Mouse (Mus musculus): Measurements from ENCODE around the gene Eif5a. TPM values are rescaled to one million over a fixed set of nuclear protein-coding genes. Genes with fewer than 3 reads are reported as not detected.

Eif5a gene
- polyA plus RNA-seq, 1 experiment from 2014 or later = 774 TPM

DNA sequence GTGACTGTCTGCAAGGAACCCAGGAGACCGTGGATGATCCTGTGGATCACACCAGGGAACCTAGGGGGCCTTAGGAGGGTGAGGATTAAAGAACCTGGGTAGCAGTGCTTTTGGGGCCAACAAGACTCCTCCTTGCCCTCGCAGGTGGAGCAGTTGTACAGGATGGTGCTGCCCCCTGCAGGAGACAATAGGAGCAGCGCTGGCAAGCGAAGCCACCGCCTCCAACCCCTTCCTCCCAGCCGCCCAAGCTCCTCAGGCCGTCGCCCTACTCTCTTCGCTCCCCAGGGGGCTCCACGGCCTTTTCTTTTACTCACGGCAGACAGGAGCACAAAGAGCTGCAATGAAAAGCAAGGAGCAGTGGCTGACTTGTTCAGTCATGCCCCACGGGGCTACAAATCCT is 44.9 kb downstream of the Eif5a start:
- no peak overlapping the region; the same call in 1 of the 2 replicates for H3K27ac ChIP-seq (ENCODE audit: low read depth, low read length)
- H3K27me3 ChIP-seq (replicated peaks; ENCODE audit: control insufficient read depth, insufficient read depth, low read length) = no peaks in the 10 kb centered on the region
- no peaks in the 10 kb centered on the region for H3K9me3 ChIP-seq (ENCODE audit: control insufficient read depth)
- TF ChIP-seq CTCF (IDR thresholded peaks at IDR 0.05; ENCODE audit: low read depth) = peak; percentile 95
- H3K36me3 ChIP-seq (ENCODE audit: control insufficient read depth, insufficient read depth) = no peaks in the 10 kb centered on the region
- 3% methylated on average over 12 of the region's 12 CpGs for WGBS
- ATAC-seq = peak; percentile 39
- peak overlapping the region; percentile 35 for H3K4me2 ChIP-seq (replicated peaks; ENCODE audit: low read depth)
- H3K4me3 ChIP-seq (ENCODE audit: low read depth, low read length) = no peak overlapping the region
- H3K9ac ChIP-seq (ENCODE audit: low read depth, low read length) = no peak overlapping the region; the same call in 1 of the 2 replicates
- H3K4me1 ChIP-seq (replicated peaks; ENCODE audit: control insufficient read depth, insufficient read depth, low read length) = peaks cover 5% of the 10 kb centered on the region; the same call in 1 of the 2 replicates

DNA sequence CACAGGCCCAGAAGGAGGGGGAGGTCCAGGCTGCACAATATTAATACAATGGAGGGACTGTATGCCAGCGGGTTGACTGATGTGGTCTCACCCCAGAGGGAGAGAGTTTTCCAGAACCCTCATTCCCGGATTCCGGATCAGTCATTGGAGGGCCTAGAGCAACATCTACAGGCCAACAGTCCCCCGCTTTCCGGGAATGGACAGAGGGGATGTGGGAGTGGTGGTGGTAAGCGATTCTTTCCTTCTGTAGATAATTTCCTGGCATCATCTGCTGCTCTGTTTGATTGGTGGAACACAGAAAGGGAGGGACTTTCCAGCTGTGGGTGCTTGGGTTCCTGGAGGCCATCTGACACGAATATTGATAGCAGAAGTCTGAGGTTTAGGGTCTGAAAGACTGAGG is 45.6 kb downstream of the Eif5a start:
- Histone ChIP-seq H3K27me3 (replicated peaks; ENCODE audit: control insufficient read depth, insufficient read depth, low read length) (no peaks in the 10 kb centered on the region), H3K4me1 (replicated peaks; ENCODE audit: control insufficient read depth, insufficient read depth, low read length) (peaks cover 5% of the 10 kb centered on the region; the same call in 1 of the 2 replicates), H3K36me3 (ENCODE audit: control insufficient read depth, insufficient read depth) (no peaks in the 10 kb centered on the region), H3K4me3 (ENCODE audit: low read depth, low read length) (no peak overlapping the region), H3K9ac (ENCODE audit: low read depth, low read length) (no peak overlapping the region), H3K27ac (ENCODE audit: low read depth, low read length) (peak overlapping the region; percentile 28; the same call in 1 of the 2 replicates), H3K4me2 (replicated peaks; ENCODE audit: low read depth) (peak overlapping the region; percentile 35; the same call in 1 of the 2 replicates), H3K9me3 (ENCODE audit: control insufficient read depth) (no peaks in the 10 kb centered on the region)
- ATAC-seq = no peak
- no peak for TF ChIP-seq CTCF (IDR thresholded peaks at IDR 0.05; ENCODE audit: low read depth)
- WGBS = 44% methylated on average over 7 of the region's 7 CpGs

GRCm38 (mm10) chr11:69872451-69872850 is 49.3 kb downstream of the Eif5a start:
- 82% methylated on average over 4 of the region's 4 CpGs for WGBS
- TF ChIP-seq CTCF (IDR thresholded peaks at IDR 0.05; ENCODE audit: low read depth) = no peak
- no peaks in the 10 kb centered on the region for H3K27me3 ChIP-seq (replicated peaks; ENCODE audit: control insufficient read depth, insufficient read depth, low read length)
- no peak overlapping the region for H3K27ac ChIP-seq (ENCODE audit: low read depth, low read length)
- H3K4me3 ChIP-seq (ENCODE audit: low read depth, low read length) = no peak overlapping the region
- H3K9me3 ChIP-seq (ENCODE audit: control insufficient read depth) = no peaks in the 10 kb centered on the region
- no peak for ATAC-seq
- no peaks in the 10 kb centered on the region for H3K36me3 ChIP-seq (ENCODE audit: control insufficient read depth, insufficient read depth)
- no peak overlapping the region for H3K9ac ChIP-seq (ENCODE audit: low read depth, low read length)
- H3K4me1 ChIP-seq (replicated peaks; ENCODE audit: control insufficient read depth, insufficient read depth, low read length) = no peaks in the 10 kb centered on the region
- H3K4me2 ChIP-seq (replicated peaks; ENCODE audit: low read depth) = no peak overlapping the region

GRCm38 (mm10) chr11:69871822-69872221 is 49.9 kb downstream of the Eif5a start:
- ATAC-seq = no peak
- Histone ChIP-seq H3K36me3 (ENCODE audit: control insufficient read depth, insufficient read depth) (no peaks in the 10 kb centered on the region), H3K27me3 (replicated peaks; ENCODE audit: control insufficient read depth, insufficient read depth, low read length) (no peaks in the 10 kb centered on the region), H3K9ac (ENCODE audit: low read depth, low read length) (no peak overlapping the region), H3K4me3 (ENCODE audit: low read depth, low read length) (no peak overlapping the region), H3K4me2 (replicated peaks; ENCODE audit: low read depth) (no peak overlapping the region), H3K4me1 (replicated peaks; ENCODE audit: control insufficient read depth, insufficient read depth, low read length) (no peaks in the 10 kb centered on the region), H3K9me3 (ENCODE audit: control insufficient read depth) (no peaks in the 10 kb centered on the region), H3K27ac (ENCODE audit: low read depth, low read length) (no peak overlapping the region)
- WGBS = 86% methylated on average over 7 of the region's 7 CpGs
- TF ChIP-seq CTCF (IDR thresholded peaks at IDR 0.05; ENCODE audit: low read depth) = no peak

DNA sequence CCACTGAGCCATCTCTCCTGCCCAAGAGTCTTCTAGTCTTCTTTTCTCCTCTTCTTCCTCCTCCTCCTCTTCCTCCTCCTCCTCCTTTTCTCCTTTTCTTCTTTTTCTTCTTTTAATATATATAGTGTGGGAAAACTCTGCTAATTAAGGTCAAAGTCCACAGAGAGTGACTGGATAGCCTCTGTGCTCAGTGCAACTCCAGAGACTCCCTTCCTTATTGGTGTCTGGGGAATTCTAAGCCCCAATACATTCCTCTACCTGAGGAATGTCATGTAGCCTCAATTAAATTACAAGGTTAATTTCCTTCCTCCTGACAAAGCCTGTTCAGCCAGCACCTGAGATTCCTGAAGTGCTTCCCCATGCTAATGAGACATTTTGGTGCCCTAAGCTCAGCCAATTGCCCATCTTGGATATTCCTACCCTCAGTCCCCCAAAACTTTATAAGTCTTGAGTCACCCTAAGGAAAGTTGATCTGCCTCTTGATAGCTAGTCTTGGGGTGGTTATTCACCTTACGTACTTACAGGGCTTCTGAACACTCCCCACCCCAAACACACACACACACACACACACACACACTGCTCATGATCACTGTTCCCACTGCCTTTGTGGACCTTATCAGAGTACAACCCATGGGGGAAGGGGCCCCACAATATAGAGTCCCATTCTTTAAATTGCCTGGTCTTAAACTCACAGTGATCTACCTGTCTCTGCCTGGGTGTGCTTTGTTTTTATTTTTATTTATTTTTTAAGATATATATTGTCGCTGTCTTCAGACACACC is 51.3 kb downstream of the Eif5a start:
- no peak for TF ChIP-seq CTCF (IDR thresholded peaks at IDR 0.05; ENCODE audit: low read depth)
- no peaks in the 10 kb centered on the region for H3K9me3 ChIP-seq (ENCODE audit: control insufficient read depth)
- no peak overlapping the region for H3K27ac ChIP-seq (ENCODE audit: low read depth, low read length)
- H3K4me2 ChIP-seq (replicated peaks; ENCODE audit: low read depth) = no peak overlapping the region
- no peaks in the 10 kb centered on the region for H3K27me3 ChIP-seq (replicated peaks; ENCODE audit: control insufficient read depth, insufficient read depth, low read length)
- peak; percentile 73 for ATAC-seq
- H3K9ac ChIP-seq (ENCODE audit: low read depth, low read length) = no peak overlapping the region
- WGBS = 63% methylated on average over 2 of the region's 2 CpGs
- no peak overlapping the region for H3K4me3 ChIP-seq (ENCODE audit: low read depth, low read length)
- H3K4me1 ChIP-seq (replicated peaks; ENCODE audit: control insufficient read depth, insufficient read depth, low read length) = no peaks in the 10 kb centered on the region
- no peaks in the 10 kb centered on the region for H3K36me3 ChIP-seq (ENCODE audit: control insufficient read depth, insufficient read depth)

GRCm38 (mm10) chr11:69867335-69867734 is 54.4 kb downstream of the Eif5a start:
- Histone ChIP-seq H3K9me3 (ENCODE audit: control insufficient read depth) (no peaks in the 10 kb centered on the region), H3K9ac (ENCODE audit: low read depth, low read length) (no peak overlapping the region), H3K36me3 (ENCODE audit: control insufficient read depth, insufficient read depth) (no peaks in the 10 kb centered on the region), H3K4me3 (ENCODE audit: low read depth, low read length) (no peak overlapping the region), H3K4me1 (replicated peaks; ENCODE audit: control insufficient read depth, insufficient read depth, low read length) (no peaks in the 10 kb centered on the region), H3K27ac (ENCODE audit: low read depth, low read length) (no peak overlapping the region), H3K27me3 (replicated peaks; ENCODE audit: control insufficient read depth, insufficient read depth, low read length) (no peaks in the 10 kb centered on the region), H3K4me2 (replicated peaks; ENCODE audit: low read depth) (no peak overlapping the region)
- ATAC-seq = no peak
- WGBS = 47% methylated on average over 9 of the region's 9 CpGs
- no peak for TF ChIP-seq CTCF (IDR thresholded peaks at IDR 0.05; ENCODE audit: low read depth)

Small RNA genes within 50 kb of the gene (microRNA-seq; reads per million reads assigned to microRNA genes)
- not detected for gene Mir6924

Other genes with a start within 250 kb of the Eif5a start
- 279 and 291 TPM in 2 replicates for gene Eif4a1, start 249.5 kb downstream of the Eif5a start, polyA plus RNA-seq (2015; fragmentation: Nextera tagmentation; extraction: Ambion mirVana)
- 26.7 and 27.6 TPM in 2 replicates for gene Senp3, start 239.9 kb downstream of the Eif5a start, polyA plus RNA-seq (2015; fragmentation: Nextera tagmentation; extraction: Ambion mirVana)
- gene Tnfsf13, start 236.2 kb downstream of the Eif5a start, polyA plus RNA-seq (2015; fragmentation: Nextera tagmentation; extraction: Ambion mirVana) = 1.6 and 1.8 TPM in 2 replicates
- gene Tnfsf12, start 226.1 kb downstream of the Eif5a start, polyA plus RNA-seq (2015; fragmentation: Nextera tagmentation; extraction: Ambion mirVana) = 6.6 and 7.2 TPM in 2 replicates
- 4.1 and 4.8 TPM in 2 replicates for gene Tnfsfm13, start 225.9 kb downstream of the Eif5a start, polyA plus RNA-seq (2015; fragmentation: Nextera tagmentation; extraction: Ambion mirVana)
- gene Polr2a, start 163.3 kb downstream of the Eif5a start, polyA plus RNA-seq (2015; fragmentation: Nextera tagmentation; extraction: Ambion mirVana) = 13.3 and 14.0 TPM in 2 replicates
- gene Slc35g3, start 160.0 kb downstream of the Eif5a start, polyA plus RNA-seq (2015; fragmentation: Nextera tagmentation; extraction: Ambion mirVana) = 0.09 and 0.12 TPM in 2 replicates
- 2.1 and 2.4 TPM in 2 replicates for gene Zbtb4, start 156.0 kb downstream of the Eif5a start, polyA plus RNA-seq (2015; fragmentation: Nextera tagmentation; extraction: Ambion mirVana)
- gene Chrnb1, start 126.0 kb downstream of the Eif5a start, polyA plus RNA-seq (2015; fragmentation: Nextera tagmentation; extraction: Ambion mirVana) = 2.4 and 2.8 TPM in 2 replicates
- gene Fgf11, start 120.1 kb downstream of the Eif5a start, polyA plus RNA-seq (2015; fragmentation: Nextera tagmentation; extraction: Ambion mirVana) = 0.18 and 0.38 TPM in 2 replicates
- gene Tmem102, start 116.3 kb downstream of the Eif5a start, polyA plus RNA-seq (2015; fragmentation: Nextera tagmentation; extraction: Ambion mirVana) = 58.0 and 59.4 TPM in 2 replicates
- gene Gm39566, start 106.7 kb downstream of the Eif5a start, polyA plus RNA-seq (2015; fragmentation: Nextera tagmentation; extraction: Ambion mirVana) = not detected in 2 replicates
- 0.07 TPM in 1 of 2 replicates, not detected in the other for gene Spem2, start 103.5 kb downstream of the Eif5a start, polyA plus RNA-seq (2015; fragmentation: Nextera tagmentation; extraction: Ambion mirVana)
- gene Spem1, start 99.8 kb downstream of the Eif5a start, polyA plus RNA-seq (2015; fragmentation: Nextera tagmentation; extraction: Ambion mirVana) = not detected in 2 replicates
- 1.8 and 2.2 TPM in 2 replicates for gene Nlgn2, start 84.2 kb downstream of the Eif5a start, polyA plus RNA-seq (2015; fragmentation: Nextera tagmentation; extraction: Ambion mirVana)
- 584 and 590 TPM in 2 replicates for gene Tmem256, start 83.4 kb downstream of the Eif5a start, polyA plus RNA-seq (2015; fragmentation: Nextera tagmentation; extraction: Ambion mirVana)
- 42.0 and 44.8 TPM in 2 replicates for gene Plscr3, start 75.6 kb downstream of the Eif5a start, polyA plus RNA-seq (2015; fragmentation: Nextera tagmentation; extraction: Ambion mirVana)
- 11.7 and 12.8 TPM in 2 replicates for gene Tnk1, start 63.2 kb downstream of the Eif5a start, polyA plus RNA-seq (2015; fragmentation: Nextera tagmentation; extraction: Ambion mirVana)
- gene Tmem95, start 43.9 kb downstream of the Eif5a start, polyA plus RNA-seq (2015; fragmentation: Nextera tagmentation; extraction: Ambion mirVana) = not detected in 2 replicates
- gene Kctd11, start 40.6 kb downstream of the Eif5a start, polyA plus RNA-seq (2015; fragmentation: Nextera tagmentation; extraction: Ambion mirVana) = 4.0 and 4.1 TPM in 2 replicates
- 1.1 TPM in 2 replicates for gene Acap1, start 26.4 kb downstream of the Eif5a start, polyA plus RNA-seq (2015; fragmentation: Nextera tagmentation; extraction: Ambion mirVana)
- 3.5 and 3.8 TPM in 2 replicates for gene 2810408A11Rik, start 21.0 kb downstream of the Eif5a start, polyA plus RNA-seq (2015; fragmentation: Nextera tagmentation; extraction: Ambion mirVana)
- gene Neurl4, start 20.9 kb downstream of the Eif5a start, polyA plus RNA-seq (2015; fragmentation: Nextera tagmentation; extraction: Ambion mirVana) = 9.7 and 10.3 TPM in 2 replicates
- 40.4 and 42.3 TPM in 2 replicates for gene Gps2, start 8.1 kb downstream of the Eif5a start, polyA plus RNA-seq (2015; fragmentation: Nextera tagmentation; extraction: Ambion mirVana)
- 0.42 and 0.43 TPM in 2 replicates for gene Ybx2, start 13.8 kb upstream of the Eif5a start, polyA plus RNA-seq (2015; fragmentation: Nextera tagmentation; extraction: Ambion mirVana)
- gene Slc2a4, start 26.2 kb upstream of the Eif5a start, polyA plus RNA-seq (2015; fragmentation: Nextera tagmentation; extraction: Ambion mirVana) = 18.3 and 18.7 TPM in 2 replicates
- 1,243 and 1,341 TPM in 2 replicates for gene Cldn7, start 42.8 kb upstream of the Eif5a start, polyA plus RNA-seq (2015; fragmentation: Nextera tagmentation; extraction: Ambion mirVana)
- 23.2 and 24.1 TPM in 2 replicates for gene Ctdnep1, start 59.2 kb upstream of the Eif5a start, polyA plus RNA-seq (2015; fragmentation: Nextera tagmentation; extraction: Ambion mirVana)
- gene Elp5, start 60.6 kb upstream of the Eif5a start, polyA plus RNA-seq (2015; fragmentation: Nextera tagmentation; extraction: Ambion mirVana) = 56.8 and 57.7 TPM in 2 replicates
- 1,065 and 1,136 TPM in 2 replicates for gene Gabarap, start 69.2 kb upstream of the Eif5a start, polyA plus RNA-seq (2015; fragmentation: Nextera tagmentation; extraction: Ambion mirVana)
- gene Phf23, start 73.8 kb upstream of the Eif5a start, polyA plus RNA-seq (2015; fragmentation: Nextera tagmentation; extraction: Ambion mirVana) = 32.6 and 37.7 TPM in 2 replicates
- 9.1 TPM in 2 replicates for gene Dvl2, start 78.6 kb upstream of the Eif5a start, polyA plus RNA-seq (2015; fragmentation: Nextera tagmentation; extraction: Ambion mirVana)
- gene Acadvl, start 93.5 kb upstream of the Eif5a start, polyA plus RNA-seq (2015; fragmentation: Nextera tagmentation; extraction: Ambion mirVana) = 203 and 215 TPM in 2 replicates
- gene Dlg4, start 95.0 kb upstream of the Eif5a start, polyA plus RNA-seq (2015; fragmentation: Nextera tagmentation; extraction: Ambion mirVana) = 1.4 and 1.8 TPM in 2 replicates
- not detected in 2 replicates for gene Asgr1, start 132.1 kb upstream of the Eif5a start, polyA plus RNA-seq (2015; fragmentation: Nextera tagmentation; extraction: Ambion mirVana)
- gene Asgr2, start 170.7 kb upstream of the Eif5a start, polyA plus RNA-seq (2015; fragmentation: Nextera tagmentation; extraction: Ambion mirVana) = 0.10 and 0.18 TPM in 2 replicates
- gene Mgl2, start 208.4 kb upstream of the Eif5a start, polyA plus RNA-seq (2015; fragmentation: Nextera tagmentation; extraction: Ambion mirVana) = 0.50 and 0.81 TPM in 2 replicates
- 0.78 and 1.1 TPM in 2 replicates for gene Clec10a, start 234.2 kb upstream of the Eif5a start, polyA plus RNA-seq (2015; fragmentation: Nextera tagmentation; extraction: Ambion mirVana)